ENCODE assay signal across 7 mouse cellular contexts in the genomic region with DNA sequence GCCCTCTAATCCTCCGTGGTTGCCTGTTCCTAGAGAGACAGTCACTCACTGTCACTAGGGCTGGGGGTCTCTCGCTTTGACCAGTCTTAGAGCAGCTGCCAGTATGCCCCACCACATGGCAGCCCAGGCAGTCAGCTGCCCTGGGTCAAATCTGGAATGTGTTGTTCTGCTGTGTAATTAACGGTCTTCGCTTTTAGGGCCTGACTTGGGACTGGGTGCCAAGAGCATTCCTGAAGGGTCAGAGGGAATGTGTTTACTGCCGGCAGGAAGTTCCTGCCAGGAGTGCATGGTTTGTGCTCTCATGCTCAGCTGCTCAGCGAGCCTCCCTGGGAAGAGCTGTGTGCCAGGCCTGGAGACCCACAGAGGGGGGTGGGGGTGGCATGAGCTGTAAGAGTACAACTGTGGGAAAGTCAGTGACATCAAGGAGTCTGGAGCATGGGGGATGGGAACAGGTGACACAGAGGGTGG.
DNase-seq lines count a peak whose midpoint lies in the region; ATAC-seq and TF ChIP-seq lines count a peak whose summit lies in the region.

No protein-coding gene starts in this region.

- H3K4me3 ChIP-seq in hindbrain, embryonic 10.5 days: no peak overlapping the region
- no peak overlapping the region for H3K4me3 ChIP-seq in limb, embryonic 14.5 days (replicated peaks; ENCODE audit: low read length)
- H3K4me3 ChIP-seq in stomach, embryonic 15.5 days (replicated peaks): no peak overlapping the region

- WGBS in hindbrain, embryonic 10.5 days: 39% methylated on average over 6 of the region's 6 CpGs
- 9% methylated on average over 6 of the region's 6 CpGs for WGBS in limb, embryonic 14.5 days
- WGBS in stomach, embryonic 15.5 days: 19% methylated on average over 6 of the region's 6 CpGs

- H3K36me3 ChIP-seq in hindbrain, embryonic 10.5 days: no peaks in the 10 kb centered on the region
- H3K36me3 ChIP-seq in limb, embryonic 14.5 days (ENCODE audit: control insufficient read depth, insufficient read depth, low read length): no peaks in the 10 kb centered on the region
- no peaks in the 10 kb centered on the region for H3K36me3 ChIP-seq in stomach, embryonic 15.5 days

- peak; percentile 90 for ATAC-seq in Patski
- peak; percentile 82 for ATAC-seq in limb, embryonic 14.5 days (ENCODE audit: low FRiP score, low read depth)
- ATAC-seq in stomach, embryonic 15.5 days (ENCODE audit: insufficient read depth, low FRiP score, low read depth): no peak
- no peak for ATAC-seq in frontal cortex, adult (ENCODE audit: low TSS enrichment)

- H3K4me1 ChIP-seq in hindbrain, embryonic 10.5 days (replicated peaks): peaks cover 8% of the 10 kb centered on the region
- H3K4me1 ChIP-seq in limb, embryonic 14.5 days (ENCODE audit: control insufficient read depth, insufficient read depth, low read length): peaks cover 15% of the 10 kb centered on the region
- peaks cover 14% of the 10 kb centered on the region for H3K4me1 ChIP-seq in stomach, embryonic 15.5 days

- H3K9me3 ChIP-seq in hindbrain, embryonic 10.5 days: no peaks in the 10 kb centered on the region
- no peaks in the 10 kb centered on the region for H3K9me3 ChIP-seq in limb, embryonic 14.5 days (ENCODE audit: control insufficient read depth, low read length)
- no peaks in the 10 kb centered on the region for H3K9me3 ChIP-seq in stomach, embryonic 15.5 days

- no peak for DNase-seq in Patski (ENCODE audit: low read depth, low spot score)
- DNase-seq in embryo, embryonic 9.5 days (ENCODE audit: extremely low spot score): peak; percentile 8
- DNase-seq in hindbrain, embryonic 10.5 days (ENCODE audit: low spot score): no peak
- DNase-seq in limb, embryonic 14.5 days (ENCODE audit: low spot score): peak; percentile 78
- no peak for DNase-seq in left cerebral cortex, adult 18-20 months (ENCODE audit: low spot score in 2 of 2)

- no peak for TF ChIP-seq POLR2A in limb, embryonic 14.5 days (IDR thresholded peaks at IDR 0.05; ENCODE audit: borderline replicate concordance, extremely low read depth, insufficient read depth, insufficient read length)

- 0 out of 2 replicates have a peak overlapping the region, but pooled peaks have one; percentile 24 for H3K27ac ChIP-seq in hindbrain, embryonic 10.5 days
- H3K27ac ChIP-seq in limb, embryonic 14.5 days (replicated peaks; ENCODE audit: low read depth, low read length): 0 out of 2 replicates have a peak overlapping the region, but pooled peaks have one; percentile 26
- peak overlapping the region; percentile 16; the same call in 1 of the 2 replicates for H3K27ac ChIP-seq in stomach, embryonic 15.5 days

- POLR2A ChIA-PET in Patski (lab: Charles Lee): interaction anchor here (1.0 to 1.6 kb wide), 3 partner anchors 9 to 21 kb away, joined by 3 to 4 read pairs (median 3); no protein-coding TSS in a partner anchor

- CTCF ChIA-PET in Patski (lab: Charles Lee): interaction anchor here (0.8 to 1.5 kb wide), 5 partner anchors 8 to 45 kb away, joined by 3 to 5 read pairs (median 3); no protein-coding TSS in a partner anchor

- in situ Hi-C loops in Patski (cut with MboI; ENCODE audit: low pct_unique_long_range_greater_than_20kb): no loop called here

- no peak overlapping the region for H3K4me2 ChIP-seq in limb, embryonic 14.5 days (replicated peaks; ENCODE audit: low read depth, low read length, severe bottlenecking)
- no peak overlapping the region for H3K4me2 ChIP-seq in stomach, embryonic 15.5 days

- no peak overlapping the region for H3K9ac ChIP-seq in limb, embryonic 14.5 days (ENCODE audit: low read depth, low read length, severe bottlenecking)
- H3K9ac ChIP-seq in stomach, embryonic 15.5 days: no peak overlapping the region

- TF ChIP-seq CTCF in Patski (IDR thresholded peaks at IDR 0.05): no peak

- H3K27me3 ChIP-seq in Patski: no peaks in the 10 kb centered on the region
- H3K27me3 ChIP-seq in hindbrain, embryonic 10.5 days (ENCODE audit: insufficient read depth, poor library complexity, severe bottlenecking): no peaks in the 10 kb centered on the region
- no peaks in the 10 kb centered on the region for H3K27me3 ChIP-seq in limb, embryonic 14.5 days (ENCODE audit: control insufficient read depth, insufficient read depth, low read length)
- no peaks in the 10 kb centered on the region for H3K27me3 ChIP-seq in stomach, embryonic 15.5 days (replicated peaks)

Comparison
In these comparisons a context has a peak if more than half of its experiments do, and no peak if none do; other contexts are left out.
1. ATAC-seq: peak in Patski (single experiment) and limb, embryonic 14.5 days (single experiment); none in stomach, embryonic 15.5 days (single experiment) and frontal cortex, adult (single experiment).
2. DNase-seq: peak in embryo, embryonic 9.5 days (single experiment) and limb, embryonic 14.5 days (single experiment); none in Patski (single experiment), hindbrain, embryonic 10.5 days (single experiment) and left cerebral cortex, adult 18-20 months (0 of 2).
3. Peak in every context shown above with its lines, with median percentiles within 50 percentile points of each other: H3K27ac ChIP-seq.